Mouse (Mus musculus) neural tube, embryonic 14.5 days (tissue): ENCODE data around the gene Csdc2. TPM values are rescaled to one million over a fixed set of nuclear protein-coding genes. Genes with fewer than 3 reads are reported as not detected.
A peak's percentile ranks its signal among the peaks of the same experiment; 100 is the strongest.

Source experiments
- ATAC-seq: fragments of 200-750 bp; cut with Nextera tagmentation; 2 replicates; pipeline ENCODE4 v1.8.0; 2017; ENCODE audit warnings: low read depth, mild to moderate bottlenecking, moderate TSS enrichment, moderate library complexity
- H3K27ac ChIP-seq: fragments of 300-500 bp; sonication (generic); 2 replicates; pipeline ENCODE4 v1.5.1; 2014; ENCODE audit warnings: low read depth, mild to moderate bottlenecking, control low read depth, low read length, moderate library complexity, mixed read lengths
- H3K27me3 ChIP-seq: fragments of 300-500 bp; sonication (generic); 2 replicates; pipeline ENCODE4 v1.6.1; 2014; ENCODE audit warnings: low read length; ENCODE audit not compliant: control insufficient read depth, insufficient read depth
- H3K36me3 ChIP-seq: fragments of 300-500 bp; sonication (generic); 2 replicates; pipeline ENCODE4 v1.6.1; 2014; ENCODE audit warnings: low read length, mixed read lengths; ENCODE audit not compliant: control insufficient read depth, insufficient read depth
- H3K4me1 ChIP-seq: fragments of 300-500 bp; sonication (generic); 2 replicates; pipeline ENCODE4 v1.6.1; 2014; ENCODE audit warnings: low read length; ENCODE audit not compliant: control insufficient read depth, insufficient read depth
- H3K4me2 ChIP-seq: fragments of 300-500 bp; sonication (generic); 2 replicates; pipeline ENCODE4 v1.6.1; 2014; ENCODE audit warnings: mild to moderate bottlenecking, low read depth, low read length, control low read depth
- H3K4me3 ChIP-seq: fragments of 300-500 bp; sonication (generic); 2 replicates; pipeline ENCODE4 v1.5.1; 2014; ENCODE audit warnings: low read depth, low read length, control low read depth, mixed read lengths
- H3K9ac ChIP-seq: fragments of 300-500 bp; sonication (generic); replicated peaks from 2 replicates; pipeline ENCODE4 v1.6.1; 2014; ENCODE audit warnings: low read depth, mild to moderate bottlenecking, control low read depth, low read length, mixed read lengths
- H3K9me3 ChIP-seq: fragments of 300-500 bp; sonication (generic); 2 replicates; pipeline ENCODE4 v1.6.1; 2016; ENCODE audit warnings: low read length; ENCODE audit not compliant: control insufficient read depth
- WGBS: fragments of 180-500 bp; shearing (Covaris S2); extraction: QIAGEN DNeasy Blood & Tissue Kit; methylation state at CpG from one replicate; pipeline ENCODE4 v1.1.7; 2014; 5-methylcytosine and 5-hydroxymethylcytosine counted together
- polyA plus RNA-seq: library from polyadenylated mRNA; unstranded; fragments of >200 nt; fragmentation: Nextera tagmentation; extraction: Ambion mirVana; gene quantifications from 2 replicates; pipeline ENCODE4 v1.2.1, GENCODE M21; 2014

The Csdc2 gene
- polyA plus RNA-seq, 1 experiment from 2014 or later: 208 TPM

DNA sequence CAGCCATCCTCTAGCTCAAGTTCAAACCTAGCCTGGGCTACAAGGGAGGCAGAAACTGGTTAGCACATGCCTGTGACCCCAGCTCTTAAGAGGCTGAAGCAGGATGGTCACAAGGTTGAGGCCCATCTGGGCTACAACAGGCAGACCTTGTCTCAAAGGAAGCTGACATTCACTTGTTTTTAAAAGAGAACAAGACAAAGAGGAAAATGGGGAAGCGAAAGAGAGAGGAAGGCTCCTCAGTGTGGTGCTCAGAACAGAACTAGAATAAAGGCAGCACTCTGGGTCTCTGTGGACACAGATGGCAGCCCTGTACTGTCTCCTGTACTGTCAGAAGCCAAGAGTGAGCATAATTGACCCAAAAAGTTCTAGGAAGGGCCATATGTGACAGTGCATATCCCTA, 2.6 kb upstream of the Csdc2 start:
- Histone ChIP-seq H3K27ac (no peak overlapping the region), H3K4me3 (no peak overlapping the region), H3K9me3 (no peaks in the 10 kb centered on the region), H3K4me2 (no peak overlapping the region), H3K27me3 (no peaks in the 10 kb centered on the region), H3K9ac (no peak overlapping the region), H3K4me1 (peaks cover 21% of the 10 kb centered on the region), H3K36me3 (no peaks in the 10 kb centered on the region)
- 72% methylated on average over 1 of the region's 1 CpGs for WGBS
- ATAC-seq: no peak

DNA sequence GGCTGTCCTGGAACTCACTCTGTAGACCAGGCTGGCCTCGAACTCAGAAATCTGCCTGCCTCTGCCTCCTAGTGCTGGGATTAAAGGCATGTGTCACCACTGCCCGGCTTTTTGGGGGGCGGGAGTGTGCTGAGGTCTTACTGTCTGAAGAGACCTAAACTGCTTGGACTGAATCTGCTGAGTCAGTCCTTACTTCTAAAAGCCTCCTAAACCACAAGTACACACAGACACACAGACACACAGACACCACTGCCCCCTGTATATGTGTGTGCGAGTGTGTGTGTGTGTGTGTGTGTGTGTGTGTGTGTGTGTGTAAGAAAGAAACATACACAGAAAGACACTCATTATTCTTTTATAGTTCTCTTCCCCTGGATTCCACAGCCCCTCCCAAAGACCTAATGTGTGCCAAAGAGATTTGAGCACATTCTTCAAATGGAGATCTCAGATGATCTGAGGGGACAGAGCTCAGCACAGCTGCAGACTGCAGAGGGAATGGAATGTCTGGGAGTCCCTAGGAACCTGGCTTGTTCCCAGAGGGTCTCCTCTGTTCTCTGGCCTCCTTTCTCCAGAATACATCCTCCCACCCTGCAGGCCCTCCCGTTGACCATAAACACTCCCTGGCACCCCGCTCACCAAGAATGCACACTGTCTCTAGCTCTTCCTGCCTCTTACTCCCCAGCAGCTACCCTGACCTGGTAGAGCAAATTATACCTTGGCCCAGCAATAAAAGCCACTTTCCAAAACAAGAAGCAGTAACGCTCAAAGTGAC, 506 bp upstream of the Csdc2 start:
- H3K4me1 ChIP-seq: peaks cover 22% of the 10 kb centered on the region
- H3K9ac ChIP-seq: peak overlapping the region; percentile 75; the same call in 1 of the 2 replicates
- ATAC-seq: peak; percentile 19; the same call in 1 of the 2 replicates
- no peaks in the 10 kb centered on the region for H3K9me3 ChIP-seq
- H3K4me2 ChIP-seq: peak overlapping the region; percentile 65
- H3K36me3 ChIP-seq: peaks cover 3% of the 10 kb centered on the region; the same call in 1 of the 2 replicates
- peak overlapping the region; percentile 58 for H3K4me3 ChIP-seq
- H3K27ac ChIP-seq: peak overlapping the region; percentile 92
- 56% methylated on average over 7 of the region's 7 CpGs for WGBS
- no peaks in the 10 kb centered on the region for H3K27me3 ChIP-seq

DNA sequence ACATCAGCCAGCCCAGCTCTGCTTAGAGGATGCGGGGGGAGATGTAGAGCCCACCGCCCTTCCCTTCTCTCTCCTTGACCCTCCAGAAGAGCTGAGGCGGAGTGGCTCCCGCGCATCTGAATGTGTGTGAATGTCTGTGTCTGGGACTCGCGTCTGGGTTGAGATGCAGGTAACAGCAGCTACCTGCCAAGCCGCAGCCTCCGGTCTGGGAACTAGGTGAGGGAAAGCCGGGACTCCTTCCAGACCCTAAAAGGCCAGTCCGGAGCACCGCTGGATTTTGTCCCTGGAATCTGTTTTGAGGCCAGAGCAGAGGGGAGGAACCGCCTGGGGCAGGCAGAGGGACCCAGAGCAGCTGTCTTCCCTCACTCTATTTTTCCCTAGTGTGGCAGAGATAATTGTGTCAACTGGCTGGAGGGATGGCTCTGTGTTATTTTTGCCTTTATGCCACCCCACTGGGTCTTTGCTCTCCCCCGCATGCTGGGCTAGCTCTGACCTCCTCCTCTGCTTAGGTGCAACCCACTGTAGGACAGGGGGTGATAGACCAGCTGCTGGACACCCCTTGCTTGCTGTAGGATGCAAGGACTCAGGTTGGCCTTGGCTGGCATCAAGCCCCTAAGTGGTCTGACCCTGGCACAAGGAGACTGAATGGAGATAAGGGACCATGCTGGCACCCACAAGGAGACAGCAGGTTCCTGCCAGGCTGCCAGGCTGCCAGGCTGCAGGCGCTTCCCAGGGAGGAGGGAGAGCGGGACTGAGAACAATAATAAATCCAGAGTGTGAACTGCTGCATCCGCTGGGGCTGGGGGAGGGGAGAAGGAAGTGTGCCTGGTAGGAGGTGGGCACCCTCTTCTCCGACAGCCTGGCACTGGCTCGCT, 776 bp downstream of the Csdc2 start:
- peak overlapping the region; percentile 65 for H3K4me2 ChIP-seq
- peak; percentile 36 for ATAC-seq
- 4% methylated on average over 19 of the region's 19 CpGs for WGBS
- peaks cover 22% of the 10 kb centered on the region for H3K4me1 ChIP-seq
- peak overlapping the region; percentile 58 for H3K4me3 ChIP-seq
- peaks cover 3% of the 10 kb centered on the region; the same call in 1 of the 2 replicates for H3K36me3 ChIP-seq
- H3K27ac ChIP-seq: peak overlapping the region; percentile 92
- no peaks in the 10 kb centered on the region for H3K27me3 ChIP-seq
- H3K9ac ChIP-seq: peak overlapping the region; percentile 75
- H3K9me3 ChIP-seq: no peaks in the 10 kb centered on the region

DNA sequence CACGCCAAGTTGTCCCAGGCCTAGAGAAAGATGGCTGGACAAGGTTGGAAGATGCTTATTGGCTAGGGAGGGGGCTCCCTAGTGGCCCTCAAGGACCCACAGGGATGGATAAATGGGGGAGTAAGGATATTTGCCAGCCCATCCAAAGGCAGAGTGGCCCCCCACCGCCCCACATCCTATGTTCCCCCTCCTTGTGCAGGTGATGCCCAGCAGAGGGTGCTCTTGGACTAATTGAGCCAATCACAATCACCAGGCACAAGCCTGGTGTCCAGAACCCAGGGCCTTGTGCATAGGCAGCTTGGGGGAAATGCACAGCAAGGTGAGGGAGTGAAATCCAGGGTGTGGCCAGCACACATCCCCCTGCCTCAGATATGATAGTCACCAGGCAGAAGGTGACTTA, 1.7 kb downstream of the Csdc2 start:
- peak overlapping the region; percentile 58 for H3K4me3 ChIP-seq
- no peaks in the 10 kb centered on the region for H3K9me3 ChIP-seq
- H3K4me1 ChIP-seq: peaks cover 21% of the 10 kb centered on the region
- 24% methylated on average over 2 of the region's 2 CpGs for WGBS
- H3K9ac ChIP-seq: peak overlapping the region; percentile 75
- H3K27ac ChIP-seq: peak overlapping the region; percentile 92
- ATAC-seq: peak; percentile 51; the same call in 1 of the 2 replicates
- H3K27me3 ChIP-seq: no peaks in the 10 kb centered on the region
- peaks cover 3% of the 10 kb centered on the region; the same call in 1 of the 2 replicates for H3K36me3 ChIP-seq
- peak overlapping the region; percentile 65 for H3K4me2 ChIP-seq

DNA sequence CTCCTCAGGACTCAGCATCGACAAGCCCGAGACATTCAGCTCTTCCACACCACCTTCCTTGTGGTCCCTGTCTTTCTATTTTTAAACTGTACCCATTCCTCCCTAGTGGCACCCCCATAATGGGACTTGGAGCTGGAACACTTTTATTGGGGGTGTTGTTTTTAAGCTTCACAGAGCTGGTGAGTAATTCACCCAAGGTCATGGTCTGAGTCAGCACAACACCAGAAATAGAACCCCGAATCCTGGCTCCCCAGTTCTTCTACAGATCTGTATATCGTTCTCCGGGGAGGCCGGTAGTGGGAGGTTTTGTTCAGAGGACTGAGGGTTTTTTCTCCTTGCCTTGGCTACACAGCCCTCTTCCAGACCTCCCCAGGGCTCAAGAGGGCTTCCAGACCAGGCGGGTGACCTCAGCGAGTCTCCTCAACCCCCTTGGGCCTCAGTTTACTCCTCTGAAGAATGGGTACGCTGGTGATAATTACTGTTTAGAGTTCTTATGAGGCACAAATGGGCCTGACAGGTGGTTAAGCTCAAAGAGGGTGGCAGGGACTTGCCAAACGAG, 2.7 kb downstream of the Csdc2 start:
- Histone ChIP-seq H3K27me3 (no peaks in the 10 kb centered on the region), H3K4me2 (no peak overlapping the region; the same call in 1 of the 2 replicates), H3K9ac (no peak overlapping the region), H3K27ac (no peak overlapping the region), H3K9me3 (no peaks in the 10 kb centered on the region), H3K36me3 (peaks cover 3% of the 10 kb centered on the region; the same call in 1 of the 2 replicates), H3K4me1 (peaks cover 20% of the 10 kb centered on the region), H3K4me3 (no peak overlapping the region)
- no peak for ATAC-seq
- 89% methylated on average over 10 of the region's 10 CpGs for WGBS

DNA sequence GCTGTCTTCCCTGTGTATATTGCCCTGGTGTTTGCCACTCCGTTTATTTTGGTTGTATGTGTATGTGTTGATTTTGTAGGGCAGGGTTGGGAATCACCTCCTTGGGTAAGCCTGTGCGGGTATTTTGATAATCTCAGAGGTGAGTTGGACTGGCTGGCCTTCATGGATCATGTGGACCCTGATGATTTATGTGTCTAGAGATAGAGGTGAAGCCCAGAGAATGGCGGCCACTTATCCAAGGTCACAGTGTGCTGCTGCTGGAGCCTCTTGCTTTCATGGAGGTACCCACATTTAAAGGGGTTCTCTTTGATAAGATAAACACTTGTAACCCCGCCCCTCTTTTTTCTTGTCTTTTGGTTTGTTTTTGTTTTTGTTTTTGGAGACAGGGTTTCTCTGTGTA, 3.2 kb downstream of the Csdc2 start:
- H3K36me3 ChIP-seq: peaks cover 3% of the 10 kb centered on the region; the same call in 1 of the 2 replicates

DNA sequence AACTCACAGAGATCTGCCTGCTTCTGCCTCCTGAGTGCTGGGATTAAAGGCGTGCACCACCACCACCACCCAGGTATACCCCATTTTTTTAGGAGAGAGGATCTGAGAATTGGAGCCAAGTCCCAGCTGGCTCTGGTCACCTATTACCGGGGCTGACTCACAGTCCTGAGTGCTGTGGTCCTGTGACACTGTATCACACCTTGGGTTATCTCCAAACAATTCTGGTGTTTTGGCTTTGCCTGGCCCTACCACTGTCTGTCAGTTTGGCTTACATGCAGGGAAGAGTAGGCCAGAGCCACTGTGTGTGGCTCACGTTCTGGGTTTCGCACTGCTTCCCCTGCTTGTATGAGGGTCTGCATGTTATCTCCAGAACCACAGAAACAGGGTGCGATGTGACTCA, 3.7 kb downstream of the Csdc2 start:
- H3K27ac ChIP-seq: no peak overlapping the region
- H3K36me3 ChIP-seq: peaks cover 3% of the 10 kb centered on the region; the same call in 1 of the 2 replicates
- H3K4me2 ChIP-seq: no peak overlapping the region
- H3K4me3 ChIP-seq: no peak overlapping the region
- peaks cover 20% of the 10 kb centered on the region for H3K4me1 ChIP-seq
- no peak for ATAC-seq
- no peaks in the 10 kb centered on the region for H3K9me3 ChIP-seq
- H3K27me3 ChIP-seq: no peaks in the 10 kb centered on the region
- H3K9ac ChIP-seq: no peak overlapping the region
- WGBS: 88% methylated on average over 5 of the region's 5 CpGs

More for the DNA sequence above, 3.2 kb downstream of the Csdc2 start:
- no peaks in the 10 kb centered on the region for H3K9me3 ChIP-seq
- no peak overlapping the region for H3K4me2 ChIP-seq
- WGBS: 89% methylated on average over 4 of the region's 4 CpGs
- no peak for ATAC-seq
- H3K27me3 ChIP-seq: no peaks in the 10 kb centered on the region
- H3K4me1 ChIP-seq: peaks cover 20% of the 10 kb centered on the region
- no peak overlapping the region for H3K27ac ChIP-seq
- H3K4me3 ChIP-seq: no peak overlapping the region
- H3K9ac ChIP-seq: no peak overlapping the region

DNA sequence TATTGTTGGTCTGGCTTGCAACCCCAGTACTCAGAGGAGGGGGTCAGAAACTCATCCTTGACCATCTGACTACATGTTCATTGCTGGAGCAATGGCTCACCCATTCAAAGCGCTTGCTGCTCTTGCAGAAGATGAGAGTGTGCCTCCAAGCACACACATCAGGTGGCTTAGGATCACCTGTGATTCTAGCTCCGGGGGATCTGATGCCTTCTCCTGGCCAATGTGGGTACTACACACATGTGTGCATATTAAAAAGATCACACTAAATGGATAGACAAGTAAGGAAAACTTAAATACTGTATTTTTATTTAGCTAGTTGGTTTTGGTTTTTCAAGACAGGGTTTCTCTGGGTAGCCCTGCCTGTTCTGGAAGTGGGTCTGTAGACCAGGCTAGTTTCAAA, 4.5 kb downstream of the Csdc2 start:
- no peak for ATAC-seq
- Histone ChIP-seq H3K4me2 (no peak overlapping the region), H3K9ac (no peak overlapping the region), H3K9me3 (no peaks in the 10 kb centered on the region), H3K4me1 (peaks cover 18% of the 10 kb centered on the region), H3K4me3 (no peak overlapping the region), H3K27ac (no peak overlapping the region), H3K36me3 (peaks cover 3% of the 10 kb centered on the region; the same call in 1 of the 2 replicates), H3K27me3 (no peaks in the 10 kb centered on the region)
- WGBS: 93% methylated on average over 2 of the region's 2 CpGs
